Mouse (Mus musculus) E14TG2a.4 (cell line): ENCODE data around the gene F3.

Source experiments
- CTCF ChIP-seq: conservative IDR thresholded peaks from 2 replicates; pipeline ENCODE4 v1.5.1; 2014; ENCODE audit warnings: low read length
- NANOG ChIP-seq: IDR thresholded peaks from 2 replicates; pipeline ENCODE4 v1.6.1; 2014; ENCODE audit warnings: borderline replicate concordance, low read length, mixed read lengths
- POU5F1 ChIP-seq: IDR thresholded peaks from 2 replicates; pipeline ENCODE4 v1.6.1; 2014; ENCODE audit warnings: low read length, borderline replicate concordance

DNA sequence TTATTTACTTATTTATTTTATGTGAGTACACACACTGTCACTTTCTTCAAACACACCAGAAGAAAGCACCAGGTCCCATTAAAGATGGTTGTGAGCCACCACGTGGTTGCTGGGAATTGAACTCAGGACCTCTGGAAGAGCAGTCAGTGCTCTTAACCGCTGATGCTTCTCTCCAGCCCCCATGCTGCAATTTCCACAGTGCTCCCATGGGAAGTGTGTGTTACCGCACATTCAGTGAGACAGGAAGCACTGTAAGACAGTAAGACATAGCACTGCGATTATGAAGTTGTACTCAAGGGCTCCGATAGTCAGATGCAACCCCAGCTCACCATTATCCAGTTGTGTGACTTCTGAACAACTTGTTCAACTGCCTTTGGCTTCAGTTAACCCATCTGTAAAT is 6.9 kb upstream of the F3 start:
- no peak for TF ChIP-seq CTCF
- TF ChIP-seq POU5F1, result no peak
- no peak for TF ChIP-seq NANOG
